Mouse (Mus musculus) forebrain, embryonic 11.5 days (tissue): ENCODE data around the gene Kif2c. TPM values are rescaled to one million over a fixed set of nuclear protein-coding genes. Genes with fewer than 3 reads are reported as not detected.

ENCODE experiments used
- ATAC-seq: fragments of 200-750 bp; cut with Nextera tagmentation; replicated peaks from 2 replicates; pipeline ENCODE4 v1.8.0; 2017; ENCODE audit warnings: moderate TSS enrichment; ENCODE audit not compliant: low FRiP score
- DNase-seq: peaks from one replicate; pipeline ENCODE4 v3.0.0-alpha.2; 2017; ENCODE audit warnings: low spot score
- H3K27ac ChIP-seq: fragments of 300-500 bp; sonication (generic); 2 replicates; pipeline ENCODE4 v1.5.1; 2014; ENCODE audit warnings: low read depth, low read length
- H3K27me3 ChIP-seq: fragments of 300-500 bp; sonication (generic); 2 replicates; pipeline ENCODE4 v1.6.1; 2014; ENCODE audit warnings: mild to moderate bottlenecking, low read length, mixed read lengths; ENCODE audit not compliant: control insufficient read depth, insufficient read depth
- H3K36me3 ChIP-seq: fragments of 300-500 bp; sonication (generic); 2 replicates; pipeline ENCODE4 v1.6.1; 2014; ENCODE audit warnings: mild to moderate bottlenecking, low read length, moderate library complexity, mixed read lengths; ENCODE audit not compliant: control insufficient read depth, insufficient read depth
- H3K4me1 ChIP-seq: fragments of 300-500 bp; sonication (generic); replicated peaks from 2 replicates; pipeline ENCODE4 v1.6.1; 2014; ENCODE audit warnings: low read length, mixed read lengths; ENCODE audit not compliant: control insufficient read depth, insufficient read depth
- H3K4me2 ChIP-seq: fragments of 300-500 bp; sonication (generic); 2 replicates; pipeline ENCODE4 v1.6.1; 2014; ENCODE audit warnings: low read depth, mild to moderate bottlenecking, low read length, moderate library complexity, mixed read lengths; ENCODE audit not compliant: severe bottlenecking
- H3K4me3 ChIP-seq: fragments of 300-500 bp; sonication (generic); 2 replicates; pipeline ENCODE4 v1.5.1; 2014; ENCODE audit warnings: low read depth, low read length
- H3K9ac ChIP-seq: fragments of 300-500 bp; sonication (generic); 2 replicates; pipeline ENCODE4 v1.6.1; 2014; ENCODE audit warnings: low read length
- H3K9me3 ChIP-seq: fragments of 300-500 bp; sonication (generic); 2 replicates; pipeline ENCODE4 v1.6.1; 2016; ENCODE audit warnings: low read length, mixed read lengths; ENCODE audit not compliant: control insufficient read depth
- WGBS: fragments of 180-500 bp; shearing (Covaris S2); extraction: QIAGEN DNeasy Blood & Tissue Kit; methylation state at CpG from one replicate; pipeline ENCODE4 v1.1.7; 2014; 5-methylcytosine and 5-hydroxymethylcytosine counted together
- polyA plus RNA-seq: library from polyadenylated mRNA; unstranded; fragments of >200 nt; fragmentation: Nextera tagmentation; extraction: Ambion mirVana; gene quantifications from 2 replicates; pipeline ENCODE4 v1.2.1, GENCODE M21; 2014

The Kif2c gene
- polyA plus RNA-seq, 1 experiment from 2014 or later: 116 TPM

GRCm38 (mm10) chr4:117161183-117161582, 21.3 kb downstream of the Kif2c start:
- Histone ChIP-seq H3K9me3 (no peaks in the 10 kb centered on the region), H3K27ac (no peak overlapping the region), H3K4me1 (no peaks in the 10 kb centered on the region), H3K36me3 (peaks cover 18% of the 10 kb centered on the region; the same call in 1 of the 2 replicates), H3K4me3 (no peak overlapping the region), H3K4me2 (no peak overlapping the region), H3K9ac (no peak overlapping the region), H3K27me3 (no peaks in the 10 kb centered on the region)
- DNase-seq: no peak
- ATAC-seq: no peak
- 80% methylated on average over 4 of the region's 4 CpGs for whole genome bisulfite sequencing

GRCm38 (mm10) chr4:117159666-117160065, 22.8 kb downstream of the Kif2c start:
- WGBS: 93% methylated on average over 10 of the region's 10 CpGs
- Histone ChIP-seq H3K9ac (no peak overlapping the region), H3K27me3 (no peaks in the 10 kb centered on the region), H3K4me2 (no peak overlapping the region), H3K4me1 (no peaks in the 10 kb centered on the region; the same call in 1 of the 2 replicates), H3K9me3 (no peaks in the 10 kb centered on the region), H3K4me3 (no peak overlapping the region), H3K27ac (no peak overlapping the region), H3K36me3 (peaks cover 14% of the 10 kb centered on the region; the same call in 1 of the 2 replicates)
- ATAC-seq (no peak), DNase-seq (no peak)

- H3K36me3 ChIP-seq: peaks cover 27% of the 10 kb centered on the region
- H3K27me3 ChIP-seq: no peaks in the 10 kb centered on the region
- no peaks in the 10 kb centered on the region for H3K9me3 ChIP-seq
- no peak overlapping the region; the same call in 1 of the 2 replicates for H3K9ac ChIP-seq
- H3K4me2 ChIP-seq: peak overlapping the region; percentile 84; the same call in 1 of the 2 replicates
- DNase-seq (no peak), ATAC-seq (no peak; the same call in 1 of the 2 replicates)
- H3K4me1 ChIP-seq: peaks cover 2% of the 10 kb centered on the region; the same call in 1 of the 2 replicates
- no peak overlapping the region for H3K27ac ChIP-seq
- peak overlapping the region; percentile 99 for H3K4me3 ChIP-seq
- 33% methylated on average over 6 of the region's 6 CpGs for WGBS
These were observed 26.1 kb downstream of the Kif2c start for GRCm38 (mm10) chr4:117156372-117156771.

GRCm38 (mm10) chr4:117155792-117156355, 26.6 kb downstream of the Kif2c start, which contains the start of gene Rps8:
Rps8 (minus strand) TSS chr4:117156243.
- Histone ChIP-seq H3K4me2 (peak within 1 kb of the TSS; percentile 84), H3K36me3 (peaks cover 29% of the 10 kb centered on the region), H3K27me3 (no peaks in the 10 kb centered on the region), H3K9me3 (no peaks in the 10 kb centered on the region), H3K27ac (peak within 1 kb of the TSS; percentile 85), H3K9ac (peak within 1 kb of the TSS; percentile 98), H3K4me1 (peaks cover 2% of the 10 kb centered on the region; the same call in 1 of the 2 replicates), H3K4me3 (peak within 1 kb of the TSS; percentile 99)
- ATAC-seq (peak; percentile 96), DNase-seq (peak; percentile 93)
- WGBS: under 1% methylated on average over 49 of the region's 52 CpGs

GRCm38 (mm10) chr4:117155020-117155791, 27.2 kb downstream of the Kif2c start:
- 2% methylated on average over 44 of the region's 44 CpGs for WGBS
- peak overlapping the region; percentile 84 for H3K4me2 ChIP-seq
- peak overlapping the region; percentile 98 for H3K9ac ChIP-seq
- ATAC-seq (no peak), DNase-seq (peak; percentile 62)
- peak overlapping the region; percentile 99 for H3K4me3 ChIP-seq
- no peaks in the 10 kb centered on the region for H3K27me3 ChIP-seq
- peak overlapping the region; percentile 85 for H3K27ac ChIP-seq
- peaks cover 2% of the 10 kb centered on the region; the same call in 1 of the 2 replicates for H3K4me1 ChIP-seq
- H3K36me3 ChIP-seq: peaks cover 33% of the 10 kb centered on the region
- no peaks in the 10 kb centered on the region for H3K9me3 ChIP-seq

- DNase-seq (no peak), ATAC-seq (no peak)
- Histone ChIP-seq H3K4me2 (no peak overlapping the region), H3K36me3 (peaks cover 34% of the 10 kb centered on the region), H3K27ac (no peak overlapping the region), H3K9me3 (no peaks in the 10 kb centered on the region), H3K9ac (no peak overlapping the region), H3K4me3 (no peak overlapping the region), H3K27me3 (no peaks in the 10 kb centered on the region), H3K4me1 (peaks cover 2% of the 10 kb centered on the region; the same call in 1 of the 2 replicates)
- 90% methylated on average over 5 of the region's 5 CpGs for WGBS
These were observed 29.7 kb downstream of the Kif2c start for GRCm38 (mm10) chr4:117152714-117153113.

GRCm38 (mm10) chr4:117151416-117151815, 31.0 kb downstream of the Kif2c start:
- Histone ChIP-seq H3K9me3 (no peaks in the 10 kb centered on the region), H3K9ac (no peak overlapping the region), H3K4me2 (no peak overlapping the region), H3K4me3 (no peak overlapping the region), H3K27me3 (no peaks in the 10 kb centered on the region), H3K36me3 (peaks cover 34% of the 10 kb centered on the region), H3K27ac (no peak overlapping the region), H3K4me1 (peaks cover 2% of the 10 kb centered on the region; the same call in 1 of the 2 replicates)
- DNase-seq (no peak), ATAC-seq (no peak)
- WGBS: 89% methylated on average over 1 of the region's 1 CpGs

- 88% methylated on average over 6 of the region's 6 CpGs for WGBS
These were observed 32.2 kb downstream of the Kif2c start for GRCm38 (mm10) chr4:117150212-117150733.

More at GRCm38 (mm10) chr4:117150212-117150733, 32.2 kb downstream of the Kif2c start:
- no peak overlapping the region for H3K4me3 ChIP-seq
- peaks cover 34% of the 10 kb centered on the region for H3K36me3 ChIP-seq
- H3K4me2 ChIP-seq: no peak overlapping the region
- H3K27me3 ChIP-seq: no peaks in the 10 kb centered on the region
- no peaks in the 10 kb centered on the region for H3K9me3 ChIP-seq
- no peak overlapping the region for H3K9ac ChIP-seq
- no peak overlapping the region for H3K27ac ChIP-seq
- H3K4me1 ChIP-seq: peaks cover 2% of the 10 kb centered on the region; the same call in 1 of the 2 replicates
- ATAC-seq: no peak
- DNase-seq: no peak
